Mouse (Mus musculus): ENCODE results near the gene Oasl2.

DNA sequence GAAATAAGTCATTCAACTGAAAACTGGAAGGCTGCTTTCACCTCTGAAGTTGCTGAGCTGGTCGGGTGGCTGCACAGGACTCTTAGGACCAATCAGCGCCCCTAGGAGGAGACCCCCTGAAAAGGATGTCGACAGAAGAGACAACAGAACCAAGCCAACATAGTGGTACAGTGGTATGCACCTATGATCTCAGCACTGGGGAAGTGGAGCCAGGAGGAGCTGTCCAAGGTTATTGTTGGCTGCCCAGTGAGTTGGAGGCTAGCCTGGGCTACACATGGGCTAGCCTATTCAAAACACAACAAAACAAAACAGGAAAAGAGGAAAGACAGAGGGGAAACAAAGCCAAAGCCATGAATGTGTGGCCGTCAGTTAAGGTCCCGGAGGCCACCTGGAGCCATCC, 61.3 kb downstream of the Oasl2 start:
- no peak for TF ChIP-seq CTCF (IDR thresholded peaks at IDR 0.05; ENCODE audit: borderline replicate concordance, insufficient read depth, low read depth, low read length)
- no peak for TF ChIP-seq POLR2A (IDR thresholded peaks at IDR 0.05; ENCODE audit: borderline replicate concordance, insufficient read depth, low read length)
